Mouse (Mus musculus): ENCODE data around the gene Mapk9. TPM values are rescaled to one million over a fixed set of nuclear protein-coding genes. Genes with fewer than 3 reads are reported as not detected.

The Mapk9 gene
- 155 TPM for polyA plus RNA-seq (2015; fragmentation: Illumina TruSeq; extraction: RNeasy Lipid Tissue Mini Kit (QIAGEN cat#74804); ENCODE audit: low read depth, low replicate concordance)

GRCm38 (mm10) chr11:49846401-49847070 is at the start of gene Mapk9:
TSS of gene Mapk9 (plus strand) at chr11:49846751.

GRCm38 (mm10) chr11:49901659-49902458 is 55.3 kb downstream of the Mapk9 start, which contains the start of gene Rasgef1c:
TSS of gene Rasgef1c (plus strand) at chr11:49901835.

Other genes starting within 250 kb of the Mapk9 start
- gene Flt4, start 237.5 kb upstream of the Mapk9 start, polyA plus RNA-seq (2015; fragmentation: Illumina TruSeq; extraction: RNeasy Lipid Tissue Mini Kit (QIAGEN cat#74804); ENCODE audit: low read depth, low replicate concordance), result 1.4 TPM
- not detected for gene Scgb3a1, start 183.1 kb upstream of the Mapk9 start, polyA plus RNA-seq (2015; fragmentation: Illumina TruSeq; extraction: RNeasy Lipid Tissue Mini Kit (QIAGEN cat#74804); ENCODE audit: low read depth, low replicate concordance)
- 31.2 TPM for gene Cnot6, start 134.0 kb upstream of the Mapk9 start, polyA plus RNA-seq (2015; fragmentation: Illumina TruSeq; extraction: RNeasy Lipid Tissue Mini Kit (QIAGEN cat#74804); ENCODE audit: low read depth, low replicate concordance)
- gene Gfpt2, start 52.6 kb upstream of the Mapk9 start, polyA plus RNA-seq (2015; fragmentation: Illumina TruSeq; extraction: RNeasy Lipid Tissue Mini Kit (QIAGEN cat#74804); ENCODE audit: low read depth, low replicate concordance), result 4.7 TPM
- 23.3 TPM for gene Rasgef1c, start 55.1 kb downstream of the Mapk9 start, polyA plus RNA-seq (2015; fragmentation: Illumina TruSeq; extraction: RNeasy Lipid Tissue Mini Kit (QIAGEN cat#74804); ENCODE audit: low read depth, low replicate concordance)
- 82.4 TPM for gene Rnf130, start 178.6 kb downstream of the Mapk9 start, polyA plus RNA-seq (2015; fragmentation: Illumina TruSeq; extraction: RNeasy Lipid Tissue Mini Kit (QIAGEN cat#74804); ENCODE audit: low read depth, low replicate concordance)

All from brain, adult 10 weeks (tissue).